In the genomic region with DNA sequence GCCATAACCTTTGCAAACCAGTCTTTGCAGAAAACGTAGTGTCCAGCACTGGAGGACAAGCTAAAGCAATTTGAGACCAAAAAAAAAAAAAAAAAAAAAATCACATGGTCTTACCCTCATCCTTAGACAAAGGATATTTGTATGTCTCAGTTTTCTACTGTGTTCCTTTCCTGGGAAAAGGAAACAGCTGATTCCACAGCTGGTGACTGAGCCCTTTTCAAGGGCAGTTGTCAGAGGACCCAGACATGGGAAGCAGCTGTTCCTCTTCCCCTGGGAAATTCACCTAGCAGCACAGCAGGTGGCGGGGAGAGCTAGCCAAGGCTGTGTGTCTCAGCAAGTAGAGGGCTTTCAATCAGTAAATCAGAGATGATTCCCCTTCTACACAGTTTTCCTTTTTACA, we compare ENCODE assay signal across 10 mouse cellular contexts.
DNase-seq lines count a peak whose midpoint lies in the region; ATAC-seq lines count a peak whose summit lies in the region.
"Had no signal": no experiment of that assay in that cellular context is flagged by ENCODE, and none has a peak within 500 bp of the region (broad histone marks: within the 10 kb centered on the region; RNA-seq: fewer than 3 reads in every experiment).

No protein-coding gene starts in this region.

- no peaks in the 10 kb centered on the region for H3K27me3 ChIP-seq in forebrain, embryonic 14.5 days (replicated peaks; ENCODE audit: control insufficient read depth, insufficient read depth, low read length)
- H3K27me3 ChIP-seq in forebrain, embryonic 16.5 days (replicated peaks; ENCODE audit: control insufficient read depth, insufficient read depth, low read length): no peaks in the 10 kb centered on the region
- no peaks in the 10 kb centered on the region for H3K27me3 ChIP-seq in midbrain, embryonic 10.5 days (ENCODE audit: low read depth, poor library complexity, severe bottlenecking)
- H3K27me3 ChIP-seq in midbrain, embryonic 11.5 days (ENCODE audit: control insufficient read depth, insufficient read depth, low read length): no peaks in the 10 kb centered on the region
- no peaks in the 10 kb centered on the region for H3K27me3 ChIP-seq in intestine, embryonic 16.5 days (replicated peaks; ENCODE audit: control insufficient read depth, insufficient read depth, low read length)
- H3K27me3 ChIP-seq in liver, embryonic 12.5 days (replicated peaks): no peaks in the 10 kb centered on the region
- H3K27me3 ChIP-seq: limb, embryonic 15.5 days had no signal

- no peak for ATAC-seq in forebrain, embryonic 14.5 days
- ATAC-seq in forebrain, embryonic 16.5 days: no peak
- ATAC-seq in midbrain, embryonic 11.5 days (ENCODE audit: low FRiP score): no peak; the same call in 1 of the 2 replicates
- peak; percentile 63; the same call in 1 of the 2 replicates for ATAC-seq in intestine, embryonic 16.5 days
- ATAC-seq in liver, embryonic 12.5 days: no peak

- H3K4me2 ChIP-seq in forebrain, embryonic 14.5 days (ENCODE audit: low read length): no peak overlapping the region
- no peak overlapping the region for H3K4me2 ChIP-seq in forebrain, embryonic 16.5 days (ENCODE audit: low read length)
- H3K4me2 ChIP-seq in midbrain, embryonic 11.5 days: no peak overlapping the region
- no peak overlapping the region for H3K4me2 ChIP-seq in intestine, embryonic 16.5 days (ENCODE audit: low read depth, low read length)
- no peak overlapping the region for H3K4me2 ChIP-seq in liver, embryonic 12.5 days
- H3K4me2 ChIP-seq: limb, embryonic 15.5 days had no signal

- no peak overlapping the region for H3K27ac ChIP-seq in forebrain, embryonic 14.5 days (ENCODE audit: low read depth, low read length)
- H3K27ac ChIP-seq in forebrain, embryonic 16.5 days (ENCODE audit: low read length): no peak overlapping the region
- H3K27ac ChIP-seq in midbrain, embryonic 10.5 days (replicated peaks): peak overlapping the region; percentile 72
- H3K27ac ChIP-seq in midbrain, embryonic 11.5 days (ENCODE audit: low read depth, low read length): no peak overlapping the region
- no peak overlapping the region for H3K27ac ChIP-seq in intestine, embryonic 16.5 days (ENCODE audit: low read length)
- no peak overlapping the region for H3K27ac ChIP-seq in liver, embryonic 12.5 days
- H3K27ac ChIP-seq: limb, embryonic 15.5 days had no signal

- H3K4me1 ChIP-seq in forebrain, embryonic 14.5 days (ENCODE audit: control insufficient read depth, insufficient read depth, low read length): no peaks in the 10 kb centered on the region
- H3K4me1 ChIP-seq in forebrain, embryonic 16.5 days (replicated peaks; ENCODE audit: control insufficient read depth, insufficient read depth, low read length): no peaks in the 10 kb centered on the region
- H3K4me1 ChIP-seq in midbrain, embryonic 10.5 days: peaks cover 8% of the 10 kb centered on the region
- no peaks in the 10 kb centered on the region; the same call in 1 of the 2 replicates for H3K4me1 ChIP-seq in midbrain, embryonic 11.5 days (ENCODE audit: control insufficient read depth, insufficient read depth, low read length)
- H3K4me1 ChIP-seq in intestine, embryonic 16.5 days (ENCODE audit: control insufficient read depth, insufficient read depth, low read length): peaks cover 3% of the 10 kb centered on the region; the same call in 1 of the 2 replicates
- H3K4me1 ChIP-seq in liver, embryonic 12.5 days: no peaks in the 10 kb centered on the region
- H3K4me1 ChIP-seq: limb, embryonic 15.5 days had no signal

- DNase-seq in forebrain, embryonic 14.5 days (ENCODE audit: low spot score): peak; percentile 24
- DNase-seq in midbrain, embryonic 10.5 days (ENCODE audit: low spot score): no peak
- DNase-seq in midbrain, embryonic 11.5 days (ENCODE audit: low spot score, missing footprints): no peak
- peak; percentile 65 for DNase-seq in skeletal muscle tissue, adult 2 months (ENCODE audit: low read depth, low spot score)
- DNase-seq in cerebellum, adult 11-12 months: no peak

- H3K4me3 ChIP-seq in forebrain, embryonic 14.5 days (ENCODE audit: low read depth, low read length): no peak overlapping the region
- H3K4me3 ChIP-seq in forebrain, embryonic 16.5 days (replicated peaks; ENCODE audit: low read length): no peak overlapping the region
- H3K4me3 ChIP-seq in midbrain, embryonic 10.5 days: no peak overlapping the region
- H3K4me3 ChIP-seq in midbrain, embryonic 11.5 days (ENCODE audit: low read depth, low read length): no peak overlapping the region
- H3K4me3 ChIP-seq in intestine, embryonic 16.5 days (ENCODE audit: low read length): no peak overlapping the region
- no peak overlapping the region for H3K4me3 ChIP-seq in liver, embryonic 12.5 days
- H3K4me3 ChIP-seq: erythroblast, embryonic 14.5 days; limb, embryonic 15.5 days had no signal

- no peaks in the 10 kb centered on the region for H3K9me3 ChIP-seq in forebrain, embryonic 14.5 days (replicated peaks; ENCODE audit: control insufficient read depth, low read length)
- no peaks in the 10 kb centered on the region for H3K9me3 ChIP-seq in forebrain, embryonic 16.5 days (ENCODE audit: control insufficient read depth, low read length)
- H3K9me3 ChIP-seq in midbrain, embryonic 10.5 days (replicated peaks): no peaks in the 10 kb centered on the region
- no peaks in the 10 kb centered on the region for H3K9me3 ChIP-seq in midbrain, embryonic 11.5 days (ENCODE audit: control insufficient read depth, low read length)
- H3K9me3 ChIP-seq in intestine, embryonic 16.5 days (ENCODE audit: control insufficient read depth, low read length): no peaks in the 10 kb centered on the region
- H3K9me3 ChIP-seq in liver, embryonic 12.5 days (replicated peaks): no peaks in the 10 kb centered on the region
- H3K9me3 ChIP-seq: limb, embryonic 15.5 days had no signal

- WGBS in forebrain, embryonic 14.5 days: 64% methylated on average over 2 of the region's 2 CpGs
- 68% methylated on average over 2 of the region's 2 CpGs for WGBS in forebrain, embryonic 16.5 days
- 60% methylated on average over 2 of the region's 2 CpGs for WGBS in midbrain, embryonic 10.5 days
- 65% methylated on average over 2 of the region's 2 CpGs for WGBS in midbrain, embryonic 11.5 days
- WGBS in intestine, embryonic 16.5 days: 37% methylated on average over 2 of the region's 2 CpGs
- WGBS in liver, embryonic 12.5 days (ENCODE audit: insufficient replicate concordance): 59% methylated on average over 2 of the region's 2 CpGs

- H3K9ac ChIP-seq in forebrain, embryonic 14.5 days (ENCODE audit: low read length): no peak overlapping the region
- no peak overlapping the region for H3K9ac ChIP-seq in forebrain, embryonic 16.5 days (replicated peaks; ENCODE audit: low read depth, low read length)
- no peak overlapping the region for H3K9ac ChIP-seq in midbrain, embryonic 11.5 days (ENCODE audit: low read length)
- no peak overlapping the region for H3K9ac ChIP-seq in intestine, embryonic 16.5 days (ENCODE audit: low read depth, low read length)
- H3K9ac ChIP-seq in liver, embryonic 12.5 days: no peak overlapping the region
- H3K9ac ChIP-seq: limb, embryonic 15.5 days had no signal

- no peaks in the 10 kb centered on the region for H3K36me3 ChIP-seq in forebrain, embryonic 14.5 days (ENCODE audit: control insufficient read depth, insufficient read depth, low read length)
- no peaks in the 10 kb centered on the region for H3K36me3 ChIP-seq in forebrain, embryonic 16.5 days (ENCODE audit: control insufficient read depth, insufficient read depth)
- H3K36me3 ChIP-seq in midbrain, embryonic 10.5 days: no peaks in the 10 kb centered on the region
- no peaks in the 10 kb centered on the region for H3K36me3 ChIP-seq in midbrain, embryonic 11.5 days (ENCODE audit: control insufficient read depth, insufficient read depth, low read length)
- no peaks in the 10 kb centered on the region for H3K36me3 ChIP-seq in intestine, embryonic 16.5 days (ENCODE audit: control insufficient read depth, insufficient read depth, low read length)
- no peaks in the 10 kb centered on the region for H3K36me3 ChIP-seq in liver, embryonic 12.5 days
- H3K36me3 ChIP-seq: limb, embryonic 15.5 days had no signal

Comparison
In these comparisons a context has a peak if more than half of its experiments do, and no peak if none do; other contexts are left out.
1. DNase-seq: peak in forebrain, embryonic 14.5 days (single experiment) and skeletal muscle tissue, adult 2 months (single experiment); none in midbrain, embryonic 10.5 days (single experiment), midbrain, embryonic 11.5 days (single experiment) and cerebellum, adult 11-12 months (single experiment).